In the genomic region with DNA sequence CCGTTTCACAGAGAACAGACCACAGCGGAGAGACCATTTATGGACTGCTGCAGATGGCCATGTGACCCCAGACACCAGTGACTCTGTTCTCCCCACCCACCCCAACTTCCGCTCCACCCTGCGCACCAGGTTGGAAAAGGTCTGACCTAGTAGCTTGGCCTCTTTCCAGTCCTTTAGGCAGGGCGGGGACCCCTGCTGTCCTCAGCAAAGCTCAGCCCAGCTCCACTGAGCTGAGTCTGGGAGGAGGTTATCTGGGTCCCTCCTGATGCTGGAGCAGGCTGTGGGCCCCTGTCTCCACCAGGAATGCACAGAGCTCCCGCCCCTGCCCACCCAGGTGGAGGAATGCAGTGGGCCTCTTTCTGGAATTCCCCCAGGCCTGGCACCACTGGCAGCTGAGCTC, we compare ENCODE assay signal across 10 mouse cellular contexts. TPM values are rescaled to one million over a fixed set of nuclear protein-coding genes. Genes with fewer than 3 reads are reported as not detected.
DNase-seq lines count a peak whose midpoint lies in the region; ATAC-seq lines count a peak whose summit lies in the region.
"Had no signal": no experiment of that assay in that cellular context is flagged by ENCODE, and none has a peak within 500 bp of the region (broad histone marks: within the 10 kb centered on the region; RNA-seq: fewer than 3 reads in every experiment).

No protein-coding gene starts in this region.

- no peak overlapping the region for H3K4me2 ChIP-seq in hindbrain, embryonic 16.5 days (ENCODE audit: low read length)
- H3K4me2 ChIP-seq: midbrain, embryonic 12.5 days had no signal

- no peak for ATAC-seq in hindbrain, embryonic 16.5 days
- ATAC-seq in activated CD4-positive, CD25-positive, alpha-beta regulatory T cell, adult 4 months, result no peak

- no peaks in the 10 kb centered on the region for H3K9me3 ChIP-seq in hindbrain, embryonic 10.5 days
- no peaks in the 10 kb centered on the region for H3K9me3 ChIP-seq in hindbrain, embryonic 16.5 days (ENCODE audit: control insufficient read depth, low read length)
- H3K9me3 ChIP-seq: midbrain, embryonic 12.5 days had no signal

- H3K4me3 ChIP-seq in hindbrain, embryonic 10.5 days, result no peak overlapping the region
- no peak overlapping the region for H3K4me3 ChIP-seq in hindbrain, embryonic 16.5 days (ENCODE audit: low read length)
- H3K4me3 ChIP-seq: midbrain, embryonic 12.5 days had no signal

- H3K27ac ChIP-seq in hindbrain, embryonic 10.5 days, result peak overlapping the region; percentile 54
- H3K27ac ChIP-seq in hindbrain, embryonic 16.5 days (ENCODE audit: low read depth, low read length), result no peak overlapping the region
- H3K27ac ChIP-seq: midbrain, embryonic 12.5 days had no signal

- WGBS in hindbrain, embryonic 10.5 days, result 49% methylated on average over 6 of the region's 6 CpGs
- WGBS in hindbrain, embryonic 16.5 days, result 51% methylated on average over 6 of the region's 6 CpGs

- peaks cover 36% of the 10 kb centered on the region for H3K4me1 ChIP-seq in hindbrain, embryonic 10.5 days (replicated peaks)
- H3K4me1 ChIP-seq in hindbrain, embryonic 16.5 days (ENCODE audit: control insufficient read depth, insufficient read depth, low read depth, low read length), result no peaks in the 10 kb centered on the region

- no peaks in the 10 kb centered on the region for H3K27me3 ChIP-seq in hindbrain, embryonic 10.5 days (ENCODE audit: insufficient read depth, poor library complexity, severe bottlenecking)
- H3K27me3 ChIP-seq in hindbrain, embryonic 16.5 days (replicated peaks; ENCODE audit: control insufficient read depth, insufficient read depth, low read length), result no peaks in the 10 kb centered on the region
- H3K27me3 ChIP-seq: midbrain, embryonic 12.5 days had no signal

- no peaks in the 10 kb centered on the region for H3K36me3 ChIP-seq in hindbrain, embryonic 10.5 days
- no peaks in the 10 kb centered on the region for H3K36me3 ChIP-seq in hindbrain, embryonic 16.5 days (ENCODE audit: control insufficient read depth, insufficient read depth, low read length)
- H3K36me3 ChIP-seq: midbrain, embryonic 12.5 days had no signal

- no peak overlapping the region for H3K9ac ChIP-seq in hindbrain, embryonic 16.5 days (ENCODE audit: low read depth, low read length)
- H3K9ac ChIP-seq: midbrain, embryonic 12.5 days had no signal

- no peak for DNase-seq in hindbrain, embryonic 10.5 days (ENCODE audit: low spot score)
- DNase-seq in R1 (ENCODE audit: low read depth, low spot score), result peak; percentile 79
- peak; percentile 64 for DNase-seq in kidney, postnatal 10 days
- peak; percentile 63 for DNase-seq in lung, postnatal 25 days (ENCODE audit: low spot score)
- no peak for DNase-seq in embryo, embryonic 10.5 days (ENCODE audit: low spot score)
- DNase-seq in frontal cortex, adult 2 months (ENCODE audit: extremely low spot score in 1 of 2, low spot score in 1 of 2), result no peak
- DNase-seq: thymus, adult 2 months had no signal

RNA-seq across cellular contexts. Expression of a gene that starts 9.3 kb away (rescaled TPM):
- 7.2 and 10.8 TPM in 2 replicates for polyA plus RNA-seq in hindbrain, embryonic 10.5 days (2016; fragmentation: Nextera tagmentation; extraction: Ambion mirVana)
- 2.2 and 3.5 TPM in 2 replicates for polyA plus RNA-seq in hindbrain, embryonic 16.5 days (2015; fragmentation: Nextera tagmentation; extraction: Ambion mirVana)
- polyA plus RNA-seq in activated CD4-positive, CD25-positive, alpha-beta regulatory T cell, adult 4 months (2017; shearing (Covaris generic)), result under 1 TPM; 0.28 to 0.59 TPM
- polyA plus RNA-seq in frontal cortex, adult 2 months (2012; rRNA removed), result 15.9 TPM in 2 replicates

RNA-seq across cellular contexts. Expression of a gene that starts 22.2 kb away (rescaled TPM):
- 440 and 510 TPM in 2 replicates for polyA plus RNA-seq in hindbrain, embryonic 10.5 days (2016; fragmentation: Nextera tagmentation; extraction: Ambion mirVana)
- polyA plus RNA-seq in hindbrain, embryonic 16.5 days (2015; fragmentation: Nextera tagmentation; extraction: Ambion mirVana), result 271 and 282 TPM in 2 replicates
- polyA plus RNA-seq in activated CD4-positive, CD25-positive, alpha-beta regulatory T cell, adult 4 months (2017; shearing (Covaris generic)), result 1,000 to 10,000 TPM; 1,181 to 1,680 TPM
- 1,869 and 1,955 TPM in 2 replicates for polyA plus RNA-seq in frontal cortex, adult 2 months (2012; rRNA removed)

RNA-seq across cellular contexts. Expression of a gene that starts 38.3 kb away (rescaled TPM):
- 12.6 and 16.0 TPM in 2 replicates for polyA plus RNA-seq in hindbrain, embryonic 10.5 days (2016; fragmentation: Nextera tagmentation; extraction: Ambion mirVana)
- 11.1 and 22.2 TPM in 2 replicates for polyA plus RNA-seq in hindbrain, embryonic 16.5 days (2015; fragmentation: Nextera tagmentation; extraction: Ambion mirVana)
- 1 to 10 TPM; 5.9 to 7.2 TPM for polyA plus RNA-seq in activated CD4-positive, CD25-positive, alpha-beta regulatory T cell, adult 4 months (2017; shearing (Covaris generic))
- polyA plus RNA-seq in frontal cortex, adult 2 months (2012; rRNA removed), result 31.1 and 33.3 TPM in 2 replicates

RNA-seq across cellular contexts. Expression of a gene that starts 54.7 kb away (rescaled TPM):
- 0.18 and 0.55 TPM in 2 replicates for polyA plus RNA-seq in hindbrain, embryonic 10.5 days (2016; fragmentation: Nextera tagmentation; extraction: Ambion mirVana)
- not detected in 2 replicates for polyA plus RNA-seq in hindbrain, embryonic 16.5 days (2015; fragmentation: Nextera tagmentation; extraction: Ambion mirVana)
- not detected for polyA plus RNA-seq in activated CD4-positive, CD25-positive, alpha-beta regulatory T cell, adult 4 months (2017; shearing (Covaris generic))
- polyA plus RNA-seq in frontal cortex, adult 2 months (2012; rRNA removed), result 0.04 TPM in 1 of 2 replicates, not detected in the other

Comparison
In these comparisons a context has a peak if more than half of its experiments do, and no peak if none do; other contexts are left out.
1. DNase-seq: peak in R1 (single experiment), kidney, postnatal 10 days (single experiment) and lung, postnatal 25 days (single experiment); none in hindbrain, embryonic 10.5 days (single experiment), embryo, embryonic 10.5 days (single experiment) and frontal cortex, adult 2 months (0 of 2).